Mouse (Mus musculus): ENCODE data around the gene Cgnl1.

DNA sequence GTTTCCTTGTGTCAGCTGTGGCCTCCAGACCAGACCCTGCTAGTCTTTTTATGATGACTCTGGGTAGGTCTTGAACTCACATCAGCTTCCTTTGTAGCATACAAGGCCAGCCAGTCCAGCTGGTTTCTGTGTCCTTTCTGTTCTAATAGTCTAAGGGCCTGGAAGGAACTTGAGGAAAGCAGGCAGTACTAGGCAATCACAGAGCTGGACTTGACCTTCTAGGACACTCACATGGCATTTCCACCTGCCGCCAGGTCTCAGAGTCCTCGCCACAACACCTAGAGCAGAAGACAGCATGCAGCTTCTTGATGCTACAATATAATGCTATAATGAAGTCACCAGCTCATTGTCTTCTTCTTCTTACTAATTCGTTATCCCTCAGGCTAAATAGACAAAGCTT, 106.5 kb downstream of the Cgnl1 start:
- no peak for TF ChIP-seq CTCF (IDR thresholded peaks at IDR 0.05; ENCODE audit: borderline replicate concordance, insufficient read depth, low read depth, low read length)
- no peak for TF ChIP-seq POLR2A (IDR thresholded peaks at IDR 0.05; ENCODE audit: borderline replicate concordance, insufficient read depth, low read length)
